Mouse (Mus musculus): ENCODE measurements around the gene Cluap1. TPM values are rescaled to one million over a fixed set of nuclear protein-coding genes. Genes with fewer than 3 reads are reported as not detected.
"Not testable (repeated sequence)": the region's sequence is repeated elsewhere in the genome, so short reads cannot be mapped to it uniquely, and the experiment has no call there.

Gene Cluap1
- polyA plus RNA-seq, 1 experiment from 2014 or later: 6.6 TPM

GRCm38 (mm10) chr16:3959261-3959660 is 50.7 kb downstream of the Cluap1 start:
- ATAC-seq: no peak
- no peak for DNase-seq
- H3K27me3 ChIP-seq (ENCODE audit: insufficient read depth, low read length): no peaks in the 10 kb centered on the region
- no peaks in the 10 kb centered on the region for H3K36me3 ChIP-seq (replicated peaks; ENCODE audit: insufficient read depth, low read length)
- no peaks in the 10 kb centered on the region for H3K9me3 ChIP-seq (ENCODE audit: low read length)
- no peak overlapping the region for H3K4me2 ChIP-seq (ENCODE audit: low read depth, low read length)
- no peak overlapping the region for H3K9ac ChIP-seq (replicated peaks)
- TF ChIP-seq EP300 (IDR thresholded peaks at IDR 0.05; ENCODE audit: low read depth) (no peak), CTCF (IDR thresholded peaks at IDR 0.05; ENCODE audit: low read depth) (no peak)
- no peak overlapping the region for H3K4me3 ChIP-seq (ENCODE audit: low read depth, low read length)
- 54% methylated on average over 2 of the region's 2 CpGs for WGBS (ENCODE audit: insufficient replicate concordance)
- no peak overlapping the region for H3K27ac ChIP-seq (ENCODE audit: low read depth)
- H3K4me1 ChIP-seq (ENCODE audit: insufficient read depth): no peaks in the 10 kb centered on the region

- no peaks in the 10 kb centered on the region for H3K4me1 ChIP-seq (ENCODE audit: insufficient read depth)
- H3K9me3 ChIP-seq (ENCODE audit: low read length): no peaks in the 10 kb centered on the region
- DNase-seq (no peak), ATAC-seq (no peak)
- TF ChIP-seq CTCF (IDR thresholded peaks at IDR 0.05; ENCODE audit: low read depth) (no peak), EP300 (IDR thresholded peaks at IDR 0.05; ENCODE audit: low read depth) (no peak)
- 71% methylated on average over 10 of the region's 10 CpGs for WGBS (ENCODE audit: insufficient replicate concordance)
- H3K4me2 ChIP-seq (ENCODE audit: low read depth, low read length): no peak overlapping the region
- no peaks in the 10 kb centered on the region for H3K36me3 ChIP-seq (replicated peaks; ENCODE audit: insufficient read depth, low read length)
- H3K4me3 ChIP-seq (ENCODE audit: low read depth, low read length): no peak overlapping the region
- H3K27ac ChIP-seq (ENCODE audit: low read depth): no peak overlapping the region
- no peaks in the 10 kb centered on the region for H3K27me3 ChIP-seq (ENCODE audit: insufficient read depth, low read length)
- H3K9ac ChIP-seq (replicated peaks): no peak overlapping the region
These were observed 56.4 kb downstream of the Cluap1 start for GRCm38 (mm10) chr16:3964990-3965389.

- Histone ChIP-seq H3K4me2 (ENCODE audit: low read depth, low read length) (no peak overlapping the region), H3K36me3 (replicated peaks; ENCODE audit: insufficient read depth, low read length) (no peaks in the 10 kb centered on the region), H3K9me3 (ENCODE audit: low read length) (no peaks in the 10 kb centered on the region), H3K4me1 (ENCODE audit: insufficient read depth) (no peaks in the 10 kb centered on the region), H3K9ac (replicated peaks) (no peak overlapping the region), H3K4me3 (ENCODE audit: low read depth, low read length) (no peak overlapping the region), H3K27me3 (ENCODE audit: insufficient read depth, low read length) (no peaks in the 10 kb centered on the region), H3K27ac (ENCODE audit: low read depth) (no peak overlapping the region)
- 79% methylated on average over 3 of the region's 3 CpGs for WGBS (ENCODE audit: insufficient replicate concordance)
- no peak for DNase-seq
- TF ChIP-seq CTCF (IDR thresholded peaks at IDR 0.05; ENCODE audit: low read depth): no peak
- no peak for TF ChIP-seq EP300 (IDR thresholded peaks at IDR 0.05; ENCODE audit: low read depth)
- peak; percentile 59 for ATAC-seq
These were observed 56.9 kb downstream of the Cluap1 start for GRCm38 (mm10) chr16:3965534-3965933.

GRCm38 (mm10) chr16:3974456-3974855 is 65.9 kb downstream of the Cluap1 start:
- ATAC-seq; H3K4me2 ChIP-seq (ENCODE audit: low read depth, low read length); H3K9ac ChIP-seq (replicated peaks); H3K27ac ChIP-seq (ENCODE audit: low read depth); H3K36me3 ChIP-seq (replicated peaks; ENCODE audit: insufficient read depth, low read length); H3K27me3 ChIP-seq (ENCODE audit: insufficient read depth, low read length); H3K9me3 ChIP-seq (ENCODE audit: low read length); H3K4me1 ChIP-seq (ENCODE audit: insufficient read depth); H3K4me3 ChIP-seq (ENCODE audit: low read depth, low read length); DNase-seq: not testable (repeated sequence)
- WGBS (ENCODE audit: insufficient replicate concordance): 84% methylated on average over 17 of the region's 19 CpGs

DNA sequence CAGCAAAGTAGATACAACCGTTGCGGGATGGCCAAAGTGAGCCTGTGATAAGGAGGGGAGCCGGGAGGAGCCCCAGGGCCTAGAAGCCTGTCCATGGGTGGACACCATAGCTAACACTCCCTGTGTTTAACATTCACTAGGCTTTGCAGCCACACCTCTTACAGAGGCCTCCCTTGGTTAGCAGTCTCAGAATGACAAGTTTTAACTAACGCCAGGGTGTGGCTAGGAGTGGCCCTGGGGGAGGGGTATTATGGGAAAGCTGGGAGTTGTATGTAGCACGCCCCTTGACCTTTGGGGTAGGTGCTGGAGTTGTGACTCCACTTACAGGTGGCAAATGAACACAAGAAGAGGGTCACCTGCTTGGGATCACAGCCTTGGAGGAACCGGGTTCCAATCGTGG is 67.1 kb downstream of the Cluap1 start:
- ATAC-seq: no peak
- no peak overlapping the region for H3K4me3 ChIP-seq (ENCODE audit: low read depth, low read length)

GRCm38 (mm10) chr16:3976251-3976671 is 67.7 kb downstream of the Cluap1 start, which contains the start of gene Nlrc3:
TSS of gene Nlrc3 (minus strand) at chr16:3976632.
- ATAC-seq (peak; percentile 33; the same call in 1 of the 2 replicates), DNase-seq (no peak)

More for the DNA sequence above, 67.1 kb downstream of the Cluap1 start:
- Histone ChIP-seq H3K27me3 (ENCODE audit: insufficient read depth, low read length) (no peaks in the 10 kb centered on the region), H3K36me3 (replicated peaks; ENCODE audit: insufficient read depth, low read length) (peaks cover 15% of the 10 kb centered on the region), H3K27ac (ENCODE audit: low read depth) (no peak overlapping the region), H3K9me3 (ENCODE audit: low read length) (no peaks in the 10 kb centered on the region), H3K4me2 (ENCODE audit: low read depth, low read length) (no peak overlapping the region), H3K9ac (replicated peaks) (no peak overlapping the region), H3K4me1 (ENCODE audit: insufficient read depth) (peaks cover 3% of the 10 kb centered on the region; the same call in 1 of the 2 replicates)
- no peak for DNase-seq
- TF ChIP-seq CTCF (IDR thresholded peaks at IDR 0.05; ENCODE audit: low read depth) (no peak), EP300 (IDR thresholded peaks at IDR 0.05; ENCODE audit: low read depth) (no peak)
- WGBS (ENCODE audit: insufficient replicate concordance): 53% methylated on average over 7 of the region's 7 CpGs

GRCm38 (mm10) chr16:3976712-3977111 is 68.1 kb downstream of the Cluap1 start:
- no peak overlapping the region for H3K9ac ChIP-seq (replicated peaks)
- H3K4me1 ChIP-seq (ENCODE audit: insufficient read depth): peaks cover 3% of the 10 kb centered on the region; the same call in 1 of the 2 replicates
- ATAC-seq (no peak), DNase-seq (no peak)
- no peak overlapping the region for H3K4me2 ChIP-seq (ENCODE audit: low read depth, low read length)
- H3K27ac ChIP-seq (ENCODE audit: low read depth): no peak overlapping the region
- 29% methylated on average over 3 of the region's 3 CpGs for WGBS (ENCODE audit: insufficient replicate concordance)
- no peaks in the 10 kb centered on the region for H3K27me3 ChIP-seq (ENCODE audit: insufficient read depth, low read length)
- TF ChIP-seq EP300 (IDR thresholded peaks at IDR 0.05; ENCODE audit: low read depth): no peak
- no peaks in the 10 kb centered on the region for H3K9me3 ChIP-seq (ENCODE audit: low read length)
- peaks cover 26% of the 10 kb centered on the region for H3K36me3 ChIP-seq (replicated peaks; ENCODE audit: insufficient read depth, low read length)
- no peak overlapping the region for H3K4me3 ChIP-seq (ENCODE audit: low read depth, low read length)

More at GRCm38 (mm10) chr16:3976251-3976671, 67.7 kb downstream of the Cluap1 start, which contains the start of gene Nlrc3:
- WGBS (ENCODE audit: insufficient replicate concordance): 16% methylated on average over 4 of the region's 4 CpGs
- H3K4me3 ChIP-seq (ENCODE audit: low read depth, low read length): no peak within 1 kb of the TSS
- H3K9ac ChIP-seq (replicated peaks): no peak within 1 kb of the TSS
- H3K36me3 ChIP-seq (replicated peaks; ENCODE audit: insufficient read depth, low read length): peaks cover 21% of the 10 kb centered on the region
- no peaks in the 10 kb centered on the region for H3K9me3 ChIP-seq (ENCODE audit: low read length)
- H3K4me2 ChIP-seq (ENCODE audit: low read depth, low read length): no peak within 1 kb of the TSS
- H3K27me3 ChIP-seq (ENCODE audit: insufficient read depth, low read length): no peaks in the 10 kb centered on the region
- TF ChIP-seq EP300 (IDR thresholded peaks at IDR 0.05; ENCODE audit: low read depth) (no peak), CTCF (IDR thresholded peaks at IDR 0.05; ENCODE audit: low read depth) (no peak)
- H3K27ac ChIP-seq (ENCODE audit: low read depth): 0 out of 2 replicates have a peak within 1 kb of the TSS, but pooled peaks have one; percentile 35
- peaks cover 3% of the 10 kb centered on the region; the same call in 1 of the 2 replicates for H3K4me1 ChIP-seq (ENCODE audit: insufficient read depth)

Measured in liver, postnatal 0 days (tissue).